Mouse (Mus musculus) heart, embryonic 14.5 days (tissue): ENCODE data around the gene Mthfd1l. TPM values are rescaled to one million over a fixed set of nuclear protein-coding genes. Genes with fewer than 3 reads are reported as not detected.

ENCODE experiments used
- ATAC-seq: fragments of 200-750 bp; cut with Nextera tagmentation; 2 replicates; pipeline ENCODE4 v1.8.0; 2017; ENCODE audit warnings: low read depth, moderate TSS enrichment; ENCODE audit not compliant: insufficient number of reproducible peaks, insufficient read depth, low FRiP score
- H3K27ac ChIP-seq, 2 experiments: fragments of 200-500 bp in 1 of 2; fragments of 300-500 bp in 1 of 2; sonication (generic) in 1 of 2; replicated peaks in 1 of 2; 2 replicates each; pipeline ENCODE4 v1.5.1; 2012 to 2014; ENCODE audit warnings: low read depth in 2 of 2, low read length in 2 of 2, control low read depth in 1 of 2, mild to moderate bottlenecking in 1 of 2, mixed read lengths in 1 of 2; ENCODE audit not compliant: control insufficient read depth in 1 of 2, insufficient read depth in 1 of 2
- H3K27me3 ChIP-seq: fragments of 300-500 bp; sonication (generic); 2 replicates; pipeline ENCODE4 v1.6.1; 2014; ENCODE audit warnings: mild to moderate bottlenecking, low read length, control low read depth; ENCODE audit not compliant: control insufficient read depth, insufficient read depth
- H3K36me3 ChIP-seq: fragments of 300-500 bp; sonication (generic); 2 replicates; pipeline ENCODE4 v1.6.1; 2014; ENCODE audit warnings: mild to moderate bottlenecking, control low read depth, low read length, mixed read lengths; ENCODE audit not compliant: control insufficient read depth, insufficient read depth
- H3K4me1 ChIP-seq, 2 experiments: fragments of 200-500 bp in 1 of 2; fragments of 300-500 bp in 1 of 2; sonication (generic) in 1 of 2; 2 replicates each; pipeline ENCODE4 v1.6.1; 2012 to 2014; ENCODE audit warnings: low read length in 2 of 2, control low read depth in 1 of 2, mixed read lengths in 1 of 2; ENCODE audit not compliant: control insufficient read depth in 2 of 2, insufficient read depth in 2 of 2
- H3K4me2 ChIP-seq: fragments of 300-500 bp; sonication (generic); 2 replicates; pipeline ENCODE4 v1.6.1; 2014; ENCODE audit warnings: mild to moderate bottlenecking, low read length
- H3K4me3 ChIP-seq, 2 experiments: fragments of 200-500 bp in 1 of 2; fragments of 300-500 bp in 1 of 2; sonication (generic) in 1 of 2; 2 replicates each; pipeline ENCODE4 v1.5.1; 2012 to 2014; ENCODE audit warnings: low read length in 2 of 2, mild to moderate bottlenecking in 2 of 2, control low read depth in 1 of 2, low read depth in 1 of 2, moderate library complexity in 1 of 2; ENCODE audit not compliant: control insufficient read depth in 1 of 2, insufficient read depth in 1 of 2
- H3K9ac ChIP-seq: fragments of 300-500 bp; sonication (generic); 2 replicates; pipeline ENCODE4 v1.6.1; 2014; ENCODE audit warnings: mild to moderate bottlenecking, low read length
- H3K9me3 ChIP-seq: fragments of 300-500 bp; sonication (generic); 2 replicates; pipeline ENCODE4 v1.6.1; 2016; ENCODE audit warnings: low read length, control low read depth; ENCODE audit not compliant: control insufficient read depth
- WGBS: fragments of 180-500 bp; shearing (Covaris S2); extraction: QIAGEN DNeasy Blood & Tissue Kit; methylation state at CpG from one replicate; pipeline ENCODE4 v1.1.7; 2014; 5-methylcytosine and 5-hydroxymethylcytosine counted together
- polyA plus RNA-seq: library from polyadenylated mRNA; unstranded; fragments of >200 nt; fragmentation: Nextera tagmentation; extraction: Ambion mirVana; gene quantifications from 2 replicates; pipeline ENCODE4 v1.2.1, GENCODE M21; 2014

The Mthfd1l gene
- polyA plus RNA-seq, 1 experiment from 2014 or later: 8.8 TPM

GRCm38 (mm10) chr10:4028851-4029442 is 56.0 kb downstream of the Mthfd1l start:
- no peak overlapping the region for H3K4me3 ChIP-seq
- no peak overlapping the region for H3K9ac ChIP-seq
- peaks cover 23% of the 10 kb centered on the region; the same call in 1 of the 2 replicates for H3K36me3 ChIP-seq
- H3K27me3 ChIP-seq: no peaks in the 10 kb centered on the region
- ATAC-seq: no peak
- no peaks in the 10 kb centered on the region for H3K9me3 ChIP-seq
- 75% methylated on average over 15 of the region's 15 CpGs for WGBS
- no peaks in the 10 kb centered on the region; a peak in 1 of 4 replicates for H3K4me1 ChIP-seq
- H3K27ac ChIP-seq: no peak overlapping the region
- no peak overlapping the region for H3K4me2 ChIP-seq

- ATAC-seq: no peak
- Histone ChIP-seq H3K4me1 (no peaks in the 10 kb centered on the region; a peak in 1 of 4 replicates), H3K9me3 (no peaks in the 10 kb centered on the region), H3K4me2 (no peak overlapping the region), H3K27me3 (no peaks in the 10 kb centered on the region), H3K9ac (no peak overlapping the region), H3K27ac (no peak overlapping the region), H3K4me3 (no peak overlapping the region), H3K36me3 (peaks cover 33% of the 10 kb centered on the region)
- 67% methylated on average over 9 of the region's 9 CpGs for WGBS
These were observed 60.8 kb downstream of the Mthfd1l start for GRCm38 (mm10) chr10:4033761-4034160.

DNA sequence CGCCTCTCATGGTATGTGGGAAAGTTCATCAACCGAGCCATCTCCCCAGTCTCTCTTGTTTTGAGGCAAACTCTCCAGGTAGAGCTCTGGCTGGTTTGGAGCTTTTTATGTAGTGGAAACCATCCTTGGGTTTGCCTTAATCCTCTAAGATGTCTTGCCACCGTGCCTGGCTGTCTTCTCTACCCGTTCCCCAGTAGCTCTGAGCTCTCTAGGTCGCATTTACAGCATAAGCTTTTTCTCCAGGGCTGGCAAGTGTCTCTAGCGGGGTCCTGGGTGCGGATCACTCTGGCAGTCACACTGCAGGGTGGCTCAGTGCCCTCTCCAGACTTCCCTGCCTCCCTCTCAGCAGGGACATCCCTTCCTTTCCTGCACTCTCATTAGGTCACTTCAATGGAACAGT is 63.6 kb downstream of the Mthfd1l start:
- Histone ChIP-seq H3K27me3 (no peaks in the 10 kb centered on the region), H3K4me2 (no peak overlapping the region), H3K9me3 (no peaks in the 10 kb centered on the region), H3K36me3 (peaks cover 32% of the 10 kb centered on the region), H3K4me1 (no peaks in the 10 kb centered on the region), H3K9ac (no peak overlapping the region), H3K27ac (no peak overlapping the region), H3K4me3 (no peak overlapping the region)
- 92% methylated on average over 7 of the region's 7 CpGs for WGBS
- no peak for ATAC-seq

- no peaks in the 10 kb centered on the region for H3K27me3 ChIP-seq
- H3K9ac ChIP-seq: no peak overlapping the region
- no peaks in the 10 kb centered on the region for H3K4me1 ChIP-seq
- H3K4me3 ChIP-seq: no peak overlapping the region
- H3K27ac ChIP-seq: no peak overlapping the region
- no peak for ATAC-seq
- H3K4me2 ChIP-seq: no peak overlapping the region
- H3K9me3 ChIP-seq: no peaks in the 10 kb centered on the region
- 58% methylated on average over 3 of the region's 3 CpGs for WGBS
- H3K36me3 ChIP-seq: peaks cover 28% of the 10 kb centered on the region
These were observed 64.1 kb downstream of the Mthfd1l start for GRCm38 (mm10) chr10:4037066-4037465.

GRCm38 (mm10) chr10:4038576-4038975 is 65.7 kb downstream of the Mthfd1l start:
- Histone ChIP-seq H3K27ac (no peak overlapping the region), H3K9ac (no peak overlapping the region), H3K27me3 (no peaks in the 10 kb centered on the region), H3K4me3 (no peak overlapping the region), H3K9me3 (no peaks in the 10 kb centered on the region), H3K4me2 (no peak overlapping the region), H3K36me3 (peaks cover 31% of the 10 kb centered on the region), H3K4me1 (no peaks in the 10 kb centered on the region)
- 95% methylated on average over 11 of the region's 11 CpGs for WGBS
- no peak for ATAC-seq

- Histone ChIP-seq H3K9me3 (no peaks in the 10 kb centered on the region), H3K27me3 (no peaks in the 10 kb centered on the region), H3K36me3 (peaks cover 25% of the 10 kb centered on the region), H3K4me3 (no peak overlapping the region), H3K4me2 (no peak overlapping the region), H3K27ac (no peak overlapping the region), H3K9ac (no peak overlapping the region), H3K4me1 (no peaks in the 10 kb centered on the region)
- WGBS: 74% methylated on average over 9 of the region's 9 CpGs
- ATAC-seq: no peak
These were observed 68.8 kb downstream of the Mthfd1l start for GRCm38 (mm10) chr10:4041691-4042090.

GRCm38 (mm10) chr10:4044421-4044820 is 71.5 kb downstream of the Mthfd1l start:
- Histone ChIP-seq H3K27ac (no peak overlapping the region), H3K9ac (no peak overlapping the region), H3K4me2 (no peak overlapping the region), H3K9me3 (no peaks in the 10 kb centered on the region), H3K27me3 (no peaks in the 10 kb centered on the region), H3K36me3 (peaks cover 22% of the 10 kb centered on the region), H3K4me3 (no peak overlapping the region), H3K4me1 (peaks cover 0 to 3% of the 10 kb centered on the region in 2 experiments; a peak in 2 of 4 replicates)
- WGBS: 82% methylated on average over 7 of the region's 7 CpGs
- ATAC-seq: no peak

- H3K27ac ChIP-seq: peak overlapping the region; percentile 29 to 53
- ATAC-seq: no peak
- WGBS: 33% methylated on average over 4 of the region's 4 CpGs
- H3K4me3 ChIP-seq: no peak overlapping the region
- H3K4me2 ChIP-seq: no peak overlapping the region
- H3K9me3 ChIP-seq: no peaks in the 10 kb centered on the region
- no peak overlapping the region for H3K9ac ChIP-seq
- peaks cover 0 to 3% of the 10 kb centered on the region in 2 experiments; a peak in 2 of 4 replicates for H3K4me1 ChIP-seq
- H3K36me3 ChIP-seq: peaks cover 28% of the 10 kb centered on the region
- no peaks in the 10 kb centered on the region for H3K27me3 ChIP-seq
These were observed 73.6 kb downstream of the Mthfd1l start for GRCm38 (mm10) chr10:4046496-4046895.
